Comparison of ENCODE assay signal across 22 mouse cellular contexts in genomic region chr2:153087091-153087490, GRCm38 (mm10).
A peak's percentile ranks its signal among the peaks of the same experiment; 100 is the strongest.
DNase-seq lines count a peak whose midpoint lies in the region; ATAC-seq lines count a peak whose summit lies in the region.
"Had no signal": no experiment of that assay in that cellular context is flagged by ENCODE, and none has a peak within 500 bp of the region (broad histone marks: within the 10 kb centered on the region; RNA-seq: fewer than 3 reads in every experiment).

No protein-coding gene starts in this region.

- no peak for DNase-seq in frontal cortex, postnatal 36 days (ENCODE audit: low spot score in 2 of 2)
- peak; percentile 40 for DNase-seq in right cerebral cortex, adult 18-20 months
- no peak for DNase-seq in right cerebral cortex, postnatal 4 days
- DNase-seq in brain, adult 2 months (ENCODE audit: low read depth, low spot score): peak; percentile 56
- DNase-seq in thymus, postnatal 36 days: no peak
- DNase-seq: adrenal gland, postnatal 10 days; adrenal gland, postnatal 36 days; cerebellum, adult 11-12 months; cerebellum, adult 8-10 months; cerebellum, postnatal 10 days; cerebellum, postnatal 36 days; embryo, embryonic 11 days; forebrain, postnatal 0 days; gastrocnemius, postnatal 10 days; gastrocnemius, postnatal 36 days; heart, postnatal 10 days; heart, postnatal 36 days had no signal

- peak; percentile 34 for ATAC-seq in frontal cortex, adult (ENCODE audit: low TSS enrichment)
- ATAC-seq: forebrain, embryonic 14.5 days; forebrain, postnatal 0 days; hindbrain, embryonic 16.5 days; intestine, embryonic 15.5 days; Patski had no signal

Comparison
In these comparisons a context has a peak if more than half of its experiments do, and no peak if none do; other contexts are left out.
1. DNase-seq: peak in right cerebral cortex, adult 18-20 months (single experiment) and brain, adult 2 months (single experiment); none in frontal cortex, postnatal 36 days (0 of 2), right cerebral cortex, postnatal 4 days (single experiment) and thymus, postnatal 36 days (0 of 2).